Mouse (Mus musculus) hindbrain, postnatal 0 days (tissue): Measurements from ENCODE around the gene Trappc10. TPM values are rescaled to one million over a fixed set of nuclear protein-coding genes. Genes with fewer than 3 reads are reported as not detected.

ENCODE experiments used
- ATAC-seq: fragments of 200-750 bp; cut with Nextera tagmentation; 2 replicates; pipeline ENCODE4 v1.8.0; 2017; ENCODE audit warnings: mild to moderate bottlenecking, moderate TSS enrichment, moderate library complexity
- DNase-seq: peaks from one replicate; pipeline ENCODE4 v3.0.0-alpha.2; 2015; ENCODE audit warnings: low spot score
- H3K27ac ChIP-seq: fragments of 300-500 bp; sonication (generic); 2 replicates; pipeline ENCODE4 v1.5.1; 2014; ENCODE audit warnings: mild to moderate bottlenecking
- H3K27me3 ChIP-seq: fragments of 300-500 bp; sonication (generic); 2 replicates; pipeline ENCODE4 v1.6.1; 2014; ENCODE audit warnings: low read length, mixed read lengths; ENCODE audit not compliant: insufficient read depth
- H3K36me3 ChIP-seq: fragments of 300-500 bp; sonication (generic); 2 replicates; pipeline ENCODE4 v1.6.1; 2014; ENCODE audit warnings: low read length, mixed read lengths; ENCODE audit not compliant: insufficient read depth
- H3K4me1 ChIP-seq: fragments of 300-500 bp; sonication (generic); 2 replicates; pipeline ENCODE4 v1.6.1; 2014; ENCODE audit warnings: antibody characterized with exemption, low read length, mixed read lengths; ENCODE audit not compliant: insufficient read depth
- H3K4me2 ChIP-seq: fragments of 300-500 bp; sonication (generic); 2 replicates; pipeline ENCODE4 v1.6.1; 2014; ENCODE audit warnings: low read depth, mild to moderate bottlenecking, low read length, moderate library complexity, mixed read lengths
- H3K4me3 ChIP-seq: fragments of 300-500 bp; sonication (generic); 2 replicates; pipeline ENCODE4 v1.5.1; 2014; ENCODE audit warnings: low read length
- H3K9ac ChIP-seq: fragments of 300-500 bp; sonication (generic); replicated peaks from 2 replicates; pipeline ENCODE4 v1.6.1; 2014; ENCODE audit warnings: mild to moderate bottlenecking, low read length, moderate library complexity, mixed read lengths
- H3K9me3 ChIP-seq: fragments of 300-500 bp; sonication (generic); 2 replicates; pipeline ENCODE4 v1.6.1; 2016; ENCODE audit warnings: low read length, mixed read lengths
- CTCF ChIP-seq: IDR thresholded peaks from 2 replicates; pipeline ENCODE4 v1.5.1; 2016; ENCODE audit warnings: antibody characterized with exemption, control low read depth, low read depth
- WGBS: fragments of 180-500 bp; shearing (Covaris S2); extraction: QIAGEN DNeasy Blood & Tissue Kit; methylation state at CpG from one replicate; pipeline ENCODE4 v1.1.7; 2014; 5-methylcytosine and 5-hydroxymethylcytosine counted together
- polyA plus RNA-seq: library from polyadenylated mRNA; unstranded; fragments of >200 nt; fragmentation: Nextera tagmentation; extraction: Ambion mirVana; gene quantifications from 2 replicates; pipeline ENCODE4 v1.2.1, GENCODE M21; 2015
- total RNA-seq: library from RNA; depleted of rRNA; stranded (reverse); fragments of >200 nt; gene quantifications from 2 replicates; pipeline ENCODE4 v1.2.3, GENCODE M21; 2014

The Trappc10 gene
- total and polyA plus RNA-seq, 2 experiments from 2014 or later: 40.3 to 96.9 TPM

GRCm38 (mm10) chr10:78277835-78278234, 33.4 kb upstream of the Trappc10 start:
- Histone ChIP-seq H3K4me1 (no peaks in the 10 kb centered on the region), H3K9ac (no peak overlapping the region), H3K27ac (no peak overlapping the region), H3K4me2 (no peak overlapping the region), H3K4me3 (no peak overlapping the region), H3K9me3 (no peaks in the 10 kb centered on the region), H3K36me3 (peaks cover 73% of the 10 kb centered on the region), H3K27me3 (no peaks in the 10 kb centered on the region)
- DNase-seq (no peak), ATAC-seq (no peak)
- WGBS: 78% methylated on average over 3 of the region's 3 CpGs
- TF ChIP-seq CTCF: 0 out of 2 replicates have a peak, but pooled peaks have one; percentile 22

- no peak overlapping the region for H3K9ac ChIP-seq
- no peak overlapping the region for H3K27ac ChIP-seq
- no peak overlapping the region for H3K4me3 ChIP-seq
- no peaks in the 10 kb centered on the region for H3K4me1 ChIP-seq
- DNase-seq: no peak
- H3K4me2 ChIP-seq: no peak overlapping the region
- H3K27me3 ChIP-seq: no peaks in the 10 kb centered on the region
- no peak for TF ChIP-seq CTCF
- peaks cover 71% of the 10 kb centered on the region for H3K36me3 ChIP-seq
- 92% methylated on average over 4 of the region's 4 CpGs for WGBS
- ATAC-seq: no peak
- no peaks in the 10 kb centered on the region for H3K9me3 ChIP-seq
Observed at GRCm38 (mm10) chr10:78276242-78276641, 31.8 kb upstream of the Trappc10 start.

- DNase-seq (no peak), ATAC-seq (no peak)
- Histone ChIP-seq H3K4me2 (no peak overlapping the region), H3K9me3 (no peaks in the 10 kb centered on the region), H3K36me3 (peaks cover 56% of the 10 kb centered on the region), H3K4me3 (no peak overlapping the region), H3K9ac (no peak overlapping the region), H3K4me1 (no peaks in the 10 kb centered on the region), H3K27ac (no peak overlapping the region), H3K27me3 (no peaks in the 10 kb centered on the region)
- no peak for TF ChIP-seq CTCF
- 48% methylated on average over 7 of the region's 9 CpGs for WGBS
Observed at GRCm38 (mm10) chr10:78272932-78273331, 28.5 kb upstream of the Trappc10 start.

GRCm38 (mm10) chr10:78265881-78266280, 21.4 kb upstream of the Trappc10 start:
- no peak for ATAC-seq
- Histone ChIP-seq H3K27ac (no peak overlapping the region), H3K4me3 (no peak overlapping the region), H3K4me2 (no peak overlapping the region), H3K4me1 (no peaks in the 10 kb centered on the region), H3K27me3 (no peaks in the 10 kb centered on the region), H3K36me3 (0 out of 2 replicates have a peak, but pooled peaks cover under 1% of the 10 kb centered on the region), H3K9me3 (no peaks in the 10 kb centered on the region), H3K9ac (no peak overlapping the region)
- 72% methylated on average over 3 of the region's 3 CpGs for WGBS
- no peak for DNase-seq
- TF ChIP-seq CTCF: no peak

GRCm38 (mm10) chr10:78264735-78265134, 20.3 kb upstream of the Trappc10 start:
- 84% methylated on average over 3 of the region's 3 CpGs for WGBS

GRCm38 (mm10) chr10:78260916-78261650, 16.6 kb upstream of the Trappc10 start:
- Histone ChIP-seq H3K4me2 (no peak overlapping the region), H3K27me3 (no peaks in the 10 kb centered on the region), H3K4me3 (no peak overlapping the region), H3K27ac (no peak overlapping the region), H3K9me3 (no peaks in the 10 kb centered on the region), H3K36me3 (no peaks in the 10 kb centered on the region), H3K9ac (no peak overlapping the region), H3K4me1 (no peaks in the 10 kb centered on the region)
- ATAC-seq (peak; percentile 48; the same call in 1 of the 2 replicates), DNase-seq (no peak)
- no peak for TF ChIP-seq CTCF
- 63% methylated on average over 7 of the region's 7 CpGs for WGBS

More at GRCm38 (mm10) chr10:78264735-78265134, 20.3 kb upstream of the Trappc10 start:
- TF ChIP-seq CTCF: no peak
- Histone ChIP-seq H3K4me2 (no peak overlapping the region), H3K4me3 (no peak overlapping the region), H3K9ac (no peak overlapping the region), H3K27ac (no peak overlapping the region), H3K9me3 (no peaks in the 10 kb centered on the region), H3K27me3 (no peaks in the 10 kb centered on the region), H3K36me3 (no peaks in the 10 kb centered on the region), H3K4me1 (no peaks in the 10 kb centered on the region)
- DNase-seq (no peak), ATAC-seq (no peak)

- Histone ChIP-seq H3K4me1 (no peaks in the 10 kb centered on the region), H3K9ac (no peak overlapping the region), H3K27ac (no peak overlapping the region), H3K4me2 (no peak overlapping the region), H3K36me3 (no peaks in the 10 kb centered on the region), H3K4me3 (no peak overlapping the region), H3K27me3 (no peaks in the 10 kb centered on the region), H3K9me3 (no peaks in the 10 kb centered on the region)
- TF ChIP-seq CTCF: no peak
- WGBS: 24% methylated on average over 5 of the region's 5 CpGs
- DNase-seq (peak; percentile 34), ATAC-seq (peak; percentile 50; the same call in 1 of the 2 replicates)
Observed at GRCm38 (mm10) chr10:78260322-78260721, 15.9 kb upstream of the Trappc10 start.
